Mouse (Mus musculus): ENCODE measurements around the gene Armcx1. TPM values are rescaled to one million over a fixed set of nuclear protein-coding genes. Genes with fewer than 3 reads are reported as not detected.
"Not testable (repeated sequence)": the region's sequence is repeated elsewhere in the genome, so short reads cannot be mapped to it uniquely, and the experiment has no call there.

Gene Armcx1
- total RNA-seq, 1 experiment, result 13.7 TPM

DNA sequence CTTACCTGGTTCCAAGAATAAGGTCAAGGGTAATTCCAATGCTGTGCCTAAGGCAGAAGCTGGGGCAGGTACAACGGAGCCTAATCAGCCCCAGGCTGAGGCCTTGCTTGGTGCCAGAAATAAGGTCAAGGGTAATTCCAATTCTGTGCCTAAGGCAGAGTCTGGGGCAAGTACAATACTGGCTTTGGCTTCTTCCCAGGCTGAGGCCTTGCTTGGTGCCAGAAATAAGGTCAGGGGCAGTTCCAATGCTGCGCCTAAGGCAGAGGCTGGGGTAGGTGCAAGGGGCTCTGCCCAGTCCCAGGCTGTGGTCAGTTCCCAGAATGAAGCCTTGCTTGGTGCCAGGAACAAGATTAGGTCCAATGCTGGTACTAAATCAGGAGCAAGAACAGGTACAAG, 26.2 kb upstream of the Armcx1 start:
- peaks cover 16% of the 10 kb centered on the region for H3K36me3 ChIP-seq (ENCODE audit: control insufficient read depth, insufficient read depth, low read length, poor library complexity, severe bottlenecking)
- H3K4me3 ChIP-seq (ENCODE audit: insufficient read depth in 1 of 2, low read depth in 1 of 2, low read length in 2 of 2, poor library complexity in 1 of 2, severe bottlenecking in 1 of 2), result no peak overlapping the region
- TF ChIP-seq MAFK (IDR thresholded peaks at IDR 0.05; ENCODE audit: insufficient read depth, low read depth, low read length), result no peak
- no peak for TF ChIP-seq ZC3H11A (IDR thresholded peaks at IDR 0.05; ENCODE audit: borderline replicate concordance, low read depth, low read length)
- no peak for TF ChIP-seq HCFC1 (IDR thresholded peaks at IDR 0.05; ENCODE audit: borderline replicate concordance, insufficient read depth, low read length)
- H3K9me3 ChIP-seq (ENCODE audit: control insufficient read depth, insufficient read depth, low read depth, low read length), result no peaks in the 10 kb centered on the region
- in situ Hi-C loops (cut with MboI; ENCODE audit: low sequenced_read_pairs in 2 of 2, unreplicated experiment in 2 of 2), result no loop called here
- no peak overlapping the region for H3K27ac ChIP-seq (ENCODE audit: insufficient read depth, low read depth, low read length, poor library complexity, severe bottlenecking)
- H3K9ac ChIP-seq (ENCODE audit: insufficient read depth, low read depth, low read length, poor library complexity, severe bottlenecking), result no peak overlapping the region
- no peak for DNase-seq (ENCODE audit: low read depth, low spot score)
- no peaks in the 10 kb centered on the region; a peak in 1 of 4 replicates for H3K4me1 ChIP-seq (ENCODE audit: control insufficient read depth in 2 of 2, insufficient read depth in 2 of 2, low read length in 2 of 2, poor library complexity in 1 of 2)

GRCm38 (mm10) chrX:134716863-134717262, 900 bp upstream of the Armcx1 start:
- in situ Hi-C loops (cut with MboI; ENCODE audit: low sequenced_read_pairs in 2 of 2, unreplicated experiment in 2 of 2), result no loop called here
- TF ChIP-seq ZNF384 (IDR thresholded peaks at IDR 0.05; ENCODE audit: low read depth, low read length) (0 out of 2 replicates have a peak, but pooled peaks have one; percentile 8), CHD2 (IDR thresholded peaks at IDR 0.05; ENCODE audit: low read depth, low read length) (no peak), ZC3H11A (IDR thresholded peaks at IDR 0.05; ENCODE audit: borderline replicate concordance, low read depth, low read length) (no peak)
- Histone ChIP-seq H3K27ac (ENCODE audit: insufficient read depth, low read depth, low read length, poor library complexity, severe bottlenecking) (no peak overlapping the region; the same call in 1 of the 2 replicates), H3K9ac (ENCODE audit: insufficient read depth, low read depth, low read length, poor library complexity, severe bottlenecking) (no peak overlapping the region), H3K9me3 (ENCODE audit: control insufficient read depth, insufficient read depth, low read depth, low read length) (no peaks in the 10 kb centered on the region), H3K4me1 (ENCODE audit: control insufficient read depth in 2 of 2, insufficient read depth in 2 of 2, low read length in 2 of 2, poor library complexity in 1 of 2) (peaks cover 0 to 3% of the 10 kb centered on the region in 2 experiments; a peak in 2 of 4 replicates), H3K4me3 (ENCODE audit: insufficient read depth in 1 of 2, low read depth in 1 of 2, low read length in 2 of 2, poor library complexity in 1 of 2, severe bottlenecking in 1 of 2) (peak overlapping the region in 1 of 2 experiments; percentile 37; a peak in 1 of 4 replicates), H3K36me3 (ENCODE audit: control insufficient read depth, insufficient read depth, low read length, poor library complexity, severe bottlenecking) (peaks cover 9% of the 10 kb centered on the region)
- DNase-seq (ENCODE audit: low read depth, low spot score), result no peak

DNA sequence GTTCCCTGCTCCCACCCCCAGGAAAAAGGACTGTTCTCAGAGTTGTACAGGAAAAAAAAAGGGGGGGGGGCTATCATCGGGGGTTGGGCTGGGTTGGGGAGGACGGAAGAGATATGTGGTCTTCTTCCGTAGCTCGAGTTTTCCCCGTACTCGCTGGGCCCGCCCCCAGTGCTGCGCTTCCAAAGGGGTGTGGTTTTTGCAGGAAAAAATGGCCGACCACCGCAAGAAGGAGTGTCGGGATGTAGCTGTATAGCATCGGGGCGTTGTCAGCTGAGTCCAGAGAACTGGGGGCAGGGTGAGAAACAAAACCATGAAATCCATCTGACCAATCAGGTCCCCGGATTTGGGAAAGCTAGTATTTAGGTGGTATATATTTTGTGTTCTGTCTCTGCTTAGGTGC, 761 bp downstream of the Armcx1 start:
- Histone ChIP-seq H3K9me3 (ENCODE audit: control insufficient read depth, insufficient read depth, low read depth, low read length) (no peaks in the 10 kb centered on the region), H3K4me3 (ENCODE audit: insufficient read depth in 1 of 2, low read depth in 1 of 2, low read length in 2 of 2, poor library complexity in 1 of 2, severe bottlenecking in 1 of 2) (peak overlapping the region; percentile 82 to 86), H3K36me3 (ENCODE audit: control insufficient read depth, insufficient read depth, low read length, poor library complexity, severe bottlenecking) (peaks cover 9% of the 10 kb centered on the region), H3K9ac (ENCODE audit: insufficient read depth, low read depth, low read length, poor library complexity, severe bottlenecking) (peak overlapping the region; percentile 97), H3K4me1 (ENCODE audit: control insufficient read depth in 2 of 2, insufficient read depth in 2 of 2, low read length in 2 of 2, poor library complexity in 1 of 2) (peaks cover 0 to 3% of the 10 kb centered on the region in 2 experiments; a peak in 2 of 4 replicates), H3K27ac (ENCODE audit: insufficient read depth, low read depth, low read length, poor library complexity, severe bottlenecking) (0 out of 2 replicates have a peak overlapping the region, but pooled peaks have one; percentile 100)
- in situ Hi-C loops (cut with MboI; ENCODE audit: low sequenced_read_pairs in 2 of 2, unreplicated experiment in 2 of 2), result no loop called here
- peak; percentile 40 for DNase-seq (ENCODE audit: low read depth, low spot score)
- no peak for TF ChIP-seq HCFC1 (IDR thresholded peaks at IDR 0.05; ENCODE audit: borderline replicate concordance, insufficient read depth, low read length)
- no peak for TF ChIP-seq CHD2 (IDR thresholded peaks at IDR 0.05; ENCODE audit: low read depth, low read length)
- no peak for TF ChIP-seq MAFK (IDR thresholded peaks at IDR 0.05; ENCODE audit: insufficient read depth, low read depth, low read length)
- TF ChIP-seq ZNF384 (IDR thresholded peaks at IDR 0.05; ENCODE audit: low read depth, low read length), result no peak
- TF ChIP-seq ZC3H11A (IDR thresholded peaks at IDR 0.05; ENCODE audit: borderline replicate concordance, low read depth, low read length), result no peak

- H3K4me1 ChIP-seq (ENCODE audit: control insufficient read depth in 2 of 2, insufficient read depth in 2 of 2, low read length in 2 of 2, poor library complexity in 1 of 2); H3K9ac ChIP-seq (ENCODE audit: insufficient read depth, low read depth, low read length, poor library complexity, severe bottlenecking); H3K9me3 ChIP-seq (ENCODE audit: control insufficient read depth, insufficient read depth, low read depth, low read length); in situ Hi-C loops (cut with MboI; ENCODE audit: low sequenced_read_pairs in 2 of 2, unreplicated experiment in 2 of 2); DNase-seq (ENCODE audit: low read depth, low spot score); H3K4me3 ChIP-seq (ENCODE audit: insufficient read depth in 1 of 2, low read depth in 1 of 2, low read length in 2 of 2, poor library complexity in 1 of 2, severe bottlenecking in 1 of 2); H3K27ac ChIP-seq (ENCODE audit: insufficient read depth, low read depth, low read length, poor library complexity, severe bottlenecking); H3K36me3 ChIP-seq (ENCODE audit: control insufficient read depth, insufficient read depth, low read length, poor library complexity, severe bottlenecking): not testable (repeated sequence)
Measured at GRCm38 (mm10) chrX:134723762-134724161, 6.0 kb downstream of the Armcx1 start.

DNA sequence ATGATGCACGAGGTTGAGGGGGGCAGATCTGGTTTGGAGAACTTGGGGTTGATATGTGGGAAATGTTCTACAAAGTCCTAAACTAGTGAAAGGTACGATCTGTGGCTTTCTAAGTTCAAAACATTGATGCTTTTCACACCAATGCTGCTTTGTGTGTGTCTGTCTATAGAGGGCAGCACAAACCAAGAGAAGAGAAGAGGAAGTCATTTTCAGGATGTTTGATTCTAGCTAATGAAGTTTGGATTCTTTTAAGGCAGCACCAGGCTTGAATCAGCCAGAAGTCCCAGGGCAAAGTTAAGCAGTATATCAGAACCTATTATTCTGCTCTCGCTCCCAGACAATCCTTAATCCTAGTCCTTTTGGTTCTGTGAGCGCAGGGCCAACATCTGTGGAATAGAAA, 12.0 kb downstream of the Armcx1 start:
- no peak overlapping the region; the same call in 1 of the 2 replicates for H3K9ac ChIP-seq (ENCODE audit: insufficient read depth, low read depth, low read length, poor library complexity, severe bottlenecking)
- in situ Hi-C loops (cut with MboI; ENCODE audit: low sequenced_read_pairs in 2 of 2, unreplicated experiment in 2 of 2), result loop anchor here (10.0 to 25.0 kb wide), 2 partner anchors 195 to 208 kb away; no protein-coding TSS in a partner anchor
- H3K4me1 ChIP-seq (ENCODE audit: control insufficient read depth in 2 of 2, insufficient read depth in 2 of 2, low read length in 2 of 2, poor library complexity in 1 of 2), result no peaks in the 10 kb centered on the region
- DNase-seq (ENCODE audit: low read depth, low spot score), result no peak
- H3K4me3 ChIP-seq (ENCODE audit: insufficient read depth in 1 of 2, low read depth in 1 of 2, low read length in 2 of 2, poor library complexity in 1 of 2, severe bottlenecking in 1 of 2), result no peak overlapping the region
- TF ChIP-seq HCFC1 (IDR thresholded peaks at IDR 0.05; ENCODE audit: borderline replicate concordance, insufficient read depth, low read length) (no peak), CHD2 (IDR thresholded peaks at IDR 0.05; ENCODE audit: low read depth, low read length) (no peak), ZC3H11A (IDR thresholded peaks at IDR 0.05; ENCODE audit: borderline replicate concordance, low read depth, low read length) (no peak), ZNF384 (IDR thresholded peaks at IDR 0.05; ENCODE audit: low read depth, low read length) (no peak), MAFK (IDR thresholded peaks at IDR 0.05; ENCODE audit: insufficient read depth, low read depth, low read length) (no peak)
- no peaks in the 10 kb centered on the region for H3K36me3 ChIP-seq (ENCODE audit: control insufficient read depth, insufficient read depth, low read length, poor library complexity, severe bottlenecking)
- H3K27ac ChIP-seq (ENCODE audit: insufficient read depth, low read depth, low read length, poor library complexity, severe bottlenecking), result no peak overlapping the region
- no peaks in the 10 kb centered on the region for H3K9me3 ChIP-seq (ENCODE audit: control insufficient read depth, insufficient read depth, low read depth, low read length)

Data from ES-E14 (cell line).